Mouse (Mus musculus): ENCODE measurements around the gene Sec1.
A peak's percentile ranks its signal among the peaks of the same experiment; 100 is the strongest.

Gene Sec1

GRCm38 (mm10) chr7:45716952-45717917, 23.0 kb upstream of the Sec1 start:
- no peak for DNase-seq

- no peak for DNase-seq
Measured at GRCm38 (mm10) chr7:45716460-45716857, 22.3 kb upstream of the Sec1 start.

- DNase-seq, result no peak
Measured at GRCm38 (mm10) chr7:45715741-45716459, 21.7 kb upstream of the Sec1 start.

- DNase-seq, result peak; percentile 91 to 96
Measured at GRCm38 (mm10) chr7:45715090-45715708, 21.0 kb upstream of the Sec1 start, which contains the start of gene Rpl18. Gene Rpl18, plus strand, starts transcription at chr7:45715457.

GRCm38 (mm10) chr7:45714630-45715089, 20.5 kb upstream of the Sec1 start:
- DNase-seq, result no peak

GRCm38 (mm10) chr7:45713881-45714520, 19.8 kb upstream of the Sec1 start:
- DNase-seq, result no peak

GRCm38 (mm10) chr7:45713396-45713795, 19.2 kb upstream of the Sec1 start:
- DNase-seq, result no peak

GRCm38 (mm10) chr7:45712022-45712757, 18.0 kb upstream of the Sec1 start:
- no peak for DNase-seq

- DNase-seq, result no peak
Measured at GRCm38 (mm10) chr7:45711316-45712021, 17.3 kb upstream of the Sec1 start.

- DNase-seq, result no peak
Measured at GRCm38 (mm10) chr7:45710477-45711191, 16.4 kb upstream of the Sec1 start.

- no peak for DNase-seq
Measured at GRCm38 (mm10) chr7:45709677-45710355, 15.6 kb upstream of the Sec1 start.

GRCm38 (mm10) chr7:45709036-45709435, 14.8 kb upstream of the Sec1 start:
- no peak for DNase-seq

GRCm38 (mm10) chr7:45708221-45708761, 14.1 kb upstream of the Sec1 start:
- DNase-seq, result peak in 1 of 2 experiments; percentile 25

- peak; percentile 91 to 92 for DNase-seq
Measured at GRCm38 (mm10) chr7:45707375-45707967, 13.3 kb upstream of the Sec1 start.

- DNase-seq, result peak; percentile 85 to 88
Measured at GRCm38 (mm10) chr7:45706721-45707241, 12.6 kb upstream of the Sec1 start.

- DNase-seq, result peak in 1 of 2 experiments; percentile 56
Measured at GRCm38 (mm10) chr7:45705873-45706281, 11.7 kb upstream of the Sec1 start.

- no peak for DNase-seq
Measured at GRCm38 (mm10) chr7:45705443-45705864, 11.3 kb upstream of the Sec1 start.

- peak; percentile 93 to 98 for DNase-seq
Measured at GRCm38 (mm10) chr7:45704730-45705442, 10.7 kb upstream of the Sec1 start, which contains the start of gene Dbp. Gene Dbp, plus strand, starts transcription at chr7:45705088.

All from spleen, adult 18-20 months (tissue).